Mouse (Mus musculus): ENCODE results near the gene Myo9b. TPM values are rescaled to one million over a fixed set of nuclear protein-coding genes. Genes with fewer than 3 reads are reported as not detected.
A peak's percentile ranks its signal among the peaks of the same experiment; 100 is the strongest.

The Myo9b gene
- polyA plus RNA-seq, 1 experiment: 63.5 TPM

- TF ChIP-seq FLI1 (IDR thresholded peaks at IDR 0.05; ENCODE audit: low read length) (no peak), GATA1 (IDR thresholded peaks at IDR 0.05; ENCODE audit: borderline replicate concordance, low read length) (no peak)
- Histone ChIP-seq H3K27me3 (replicated peaks) (no peaks in the 10 kb centered on the region), H3K4me3 (replicated peaks) (no peak overlapping the region), H3K36me3 (replicated peaks; ENCODE audit: low read length) (peaks cover 100% of the 10 kb centered on the region), H3K9me3 (no peaks in the 10 kb centered on the region), H3K4me1 (peaks cover 47% of the 10 kb centered on the region)
Observed at GRCm38 (mm10) chr8:71351520-71351919, 79.0 kb downstream of the Myo9b start.

GRCm38 (mm10) chr8:71358026-71358425, 85.5 kb downstream of the Myo9b start:
- no peak for TF ChIP-seq FLI1 (IDR thresholded peaks at IDR 0.05; ENCODE audit: low read length)
- no peak for TF ChIP-seq GATA1 (IDR thresholded peaks at IDR 0.05; ENCODE audit: borderline replicate concordance, low read length)
- peaks cover 93% of the 10 kb centered on the region for H3K36me3 ChIP-seq (replicated peaks; ENCODE audit: low read length)
- no peak overlapping the region for H3K4me3 ChIP-seq (replicated peaks)
- no peaks in the 10 kb centered on the region for H3K9me3 ChIP-seq
- H3K4me1 ChIP-seq: peaks cover 16% of the 10 kb centered on the region
- H3K27me3 ChIP-seq (replicated peaks): no peaks in the 10 kb centered on the region

- Histone ChIP-seq H3K9me3 (no peaks in the 10 kb centered on the region), H3K36me3 (replicated peaks; ENCODE audit: low read length) (peaks cover 25% of the 10 kb centered on the region), H3K27me3 (replicated peaks) (no peaks in the 10 kb centered on the region), H3K4me1 (peaks cover 65% of the 10 kb centered on the region), H3K4me3 (replicated peaks) (peak within 1 kb of the TSS; percentile 92)
- TF ChIP-seq GATA1 (IDR thresholded peaks at IDR 0.05; ENCODE audit: borderline replicate concordance, low read length) (no peak), FLI1 (IDR thresholded peaks at IDR 0.05; ENCODE audit: low read length) (no peak)
Observed at GRCm38 (mm10) chr8:71366771-71367528, 94.4 kb downstream of the Myo9b start, which contains the start of gene Use1. Gene Use1, plus strand, starts transcription at chr8:71366848.

- H3K4me1 ChIP-seq: peaks cover 68% of the 10 kb centered on the region
- peaks cover 27% of the 10 kb centered on the region for H3K36me3 ChIP-seq (replicated peaks; ENCODE audit: low read length)
- H3K4me3 ChIP-seq (replicated peaks): peak overlapping the region; percentile 92
- H3K27me3 ChIP-seq (replicated peaks): no peaks in the 10 kb centered on the region
- no peaks in the 10 kb centered on the region for H3K9me3 ChIP-seq
- TF ChIP-seq GATA1 (IDR thresholded peaks at IDR 0.05; ENCODE audit: borderline replicate concordance, low read length): no peak
- TF ChIP-seq FLI1 (IDR thresholded peaks at IDR 0.05; ENCODE audit: low read length): no peak
Observed at GRCm38 (mm10) chr8:71367529-71368176, 95.1 kb downstream of the Myo9b start.

- Histone ChIP-seq H3K36me3 (replicated peaks; ENCODE audit: low read length) (peaks cover 29% of the 10 kb centered on the region), H3K4me3 (replicated peaks) (peak overlapping the region; percentile 92), H3K27me3 (replicated peaks) (no peaks in the 10 kb centered on the region), H3K9me3 (no peaks in the 10 kb centered on the region), H3K4me1 (peaks cover 68% of the 10 kb centered on the region)
- TF ChIP-seq FLI1 (IDR thresholded peaks at IDR 0.05; ENCODE audit: low read length) (no peak), GATA1 (IDR thresholded peaks at IDR 0.05; ENCODE audit: borderline replicate concordance, low read length) (no peak)
Observed at GRCm38 (mm10) chr8:71368366-71368765, 95.9 kb downstream of the Myo9b start.

- peak overlapping the region; percentile 92 for H3K4me3 ChIP-seq (replicated peaks)
Observed at GRCm38 (mm10) chr8:71369040-71369718, 96.7 kb downstream of the Myo9b start.

GRCm38 (mm10) chr8:71370711-71371235, 98.3 kb downstream of the Myo9b start:
- TF ChIP-seq GATA1 (IDR thresholded peaks at IDR 0.05; ENCODE audit: borderline replicate concordance, low read length) (no peak), FLI1 (IDR thresholded peaks at IDR 0.05; ENCODE audit: low read length) (no peak)
- H3K9me3 ChIP-seq: no peaks in the 10 kb centered on the region
- peaks cover 75% of the 10 kb centered on the region for H3K4me1 ChIP-seq
- H3K27me3 ChIP-seq (replicated peaks): peaks cover 2% of the 10 kb centered on the region
- peak overlapping the region; percentile 97 for H3K4me3 ChIP-seq (replicated peaks)
- H3K36me3 ChIP-seq (replicated peaks; ENCODE audit: low read length): peaks cover 53% of the 10 kb centered on the region

More at GRCm38 (mm10) chr8:71369040-71369718, 96.7 kb downstream of the Myo9b start:
- peaks cover 64% of the 10 kb centered on the region for H3K4me1 ChIP-seq
- no peaks in the 10 kb centered on the region for H3K9me3 ChIP-seq
- H3K27me3 ChIP-seq (replicated peaks): no peaks in the 10 kb centered on the region
- TF ChIP-seq FLI1 (IDR thresholded peaks at IDR 0.05; ENCODE audit: low read length): no peak
- TF ChIP-seq GATA1 (IDR thresholded peaks at IDR 0.05; ENCODE audit: borderline replicate concordance, low read length): no peak
- peaks cover 37% of the 10 kb centered on the region for H3K36me3 ChIP-seq (replicated peaks; ENCODE audit: low read length)

GRCm38 (mm10) chr8:71371236-71371848, 98.8 kb downstream of the Myo9b start, which contains the start of gene Ocel1:
Gene Ocel1, plus strand, starts transcription at chr8:71371298.
- Histone ChIP-seq H3K36me3 (replicated peaks; ENCODE audit: low read length) (peaks cover 59% of the 10 kb centered on the region), H3K9me3 (no peaks in the 10 kb centered on the region), H3K4me3 (replicated peaks) (peak within 1 kb of the TSS; percentile 97), H3K4me1 (peaks cover 75% of the 10 kb centered on the region), H3K27me3 (replicated peaks) (peaks cover 8% of the 10 kb centered on the region)
- TF ChIP-seq GATA1 (IDR thresholded peaks at IDR 0.05; ENCODE audit: borderline replicate concordance, low read length) (no peak), FLI1 (IDR thresholded peaks at IDR 0.05; ENCODE audit: low read length) (peak; percentile 53; the same call in 1 of the 2 replicates)

GRCm38 (mm10) chr8:71372427-71372826, 99.9 kb downstream of the Myo9b start:
- TF ChIP-seq GATA1 (IDR thresholded peaks at IDR 0.05; ENCODE audit: borderline replicate concordance, low read length) (no peak), FLI1 (IDR thresholded peaks at IDR 0.05; ENCODE audit: low read length) (no peak)
- Histone ChIP-seq H3K36me3 (replicated peaks; ENCODE audit: low read length) (peaks cover 66% of the 10 kb centered on the region), H3K9me3 (no peaks in the 10 kb centered on the region), H3K4me1 (peaks cover 79% of the 10 kb centered on the region), H3K27me3 (replicated peaks) (peaks cover 17% of the 10 kb centered on the region), H3K4me3 (replicated peaks) (no peak overlapping the region)

Data from megakaryocyte, embryonic 14.5 days (primary cell).